Mouse (Mus musculus): ENCODE data around the gene Gm28845.

GRCm38 (mm10) chr1:65075607-65076006 lies 43.8 kb downstream of the Gm28845 start:
- TF ChIP-seq CTCF (conservative IDR thresholded peaks at IDR 0.05; ENCODE audit: insufficient read depth, insufficient read length, low read depth, low read length) (no peak), POLR2A (IDR thresholded peaks at IDR 0.05; ENCODE audit: low read depth, low read length) (no peak)

Data from kidney, adult 2 months (tissue).